Comparison of ENCODE assay signal across 8 mouse cellular contexts in the genomic region with DNA sequence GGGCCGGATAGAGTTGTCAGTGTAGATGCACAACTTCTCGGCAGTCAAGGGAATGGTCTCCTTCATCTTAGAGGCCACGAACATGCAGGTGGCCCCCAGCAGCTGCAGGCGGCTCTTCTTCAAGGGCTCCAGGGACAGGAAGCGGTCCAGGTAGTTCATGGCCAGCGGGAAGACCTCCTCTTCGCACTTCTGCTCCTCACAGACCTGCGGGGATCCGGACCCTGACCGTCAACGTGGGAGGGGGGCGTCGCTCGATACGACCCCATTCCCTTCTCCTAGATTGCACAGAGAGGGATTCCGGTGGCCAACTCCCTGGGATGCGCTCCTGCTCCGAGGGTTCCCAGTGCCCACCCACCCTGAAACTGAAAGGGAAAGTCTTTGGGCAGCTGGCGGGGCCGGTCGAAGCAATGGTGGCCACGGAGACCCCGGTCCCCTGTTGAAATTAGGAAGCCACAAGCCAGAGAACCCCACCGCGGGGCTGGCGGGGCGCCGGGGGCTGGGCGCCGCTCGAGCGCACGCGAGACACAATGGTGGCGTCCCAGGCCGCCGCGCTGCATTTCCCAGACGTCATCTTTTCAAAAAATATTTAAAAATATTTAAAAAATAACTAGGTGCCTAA. TPM values are rescaled to one million over a fixed set of nuclear protein-coding genes. Genes with fewer than 3 reads are reported as not detected.
DNase-seq lines count a peak whose midpoint lies in the region; ATAC-seq and TF ChIP-seq lines count a peak whose summit lies in the region.

No protein-coding gene starts in this region.

- H3K4me1 ChIP-seq in kidney, embryonic 14.5 days (ENCODE audit: control insufficient read depth, insufficient read depth, low read length): peaks cover 25% of the 10 kb centered on the region
- no peaks in the 10 kb centered on the region for H3K4me1 ChIP-seq in liver, embryonic 14.5 days (replicated peaks; ENCODE audit: control insufficient read depth in 2 of 2, insufficient read depth in 2 of 2, low read length in 1 of 2)
- peaks cover 71% of the 10 kb centered on the region for H3K4me1 ChIP-seq in neural tube, embryonic 15.5 days

- H3K9me3 ChIP-seq in kidney, embryonic 14.5 days (ENCODE audit: control insufficient read depth, low read length): no peaks in the 10 kb centered on the region
- H3K9me3 ChIP-seq in liver, embryonic 14.5 days (ENCODE audit: control insufficient read depth, low read length): no peaks in the 10 kb centered on the region
- H3K9me3 ChIP-seq in neural tube, embryonic 15.5 days (replicated peaks): no peaks in the 10 kb centered on the region

- H3K27me3 ChIP-seq in kidney, embryonic 14.5 days (ENCODE audit: control insufficient read depth, insufficient read depth, low read length): no peaks in the 10 kb centered on the region
- H3K27me3 ChIP-seq in liver, embryonic 14.5 days (ENCODE audit: control insufficient read depth, insufficient read depth, low read length): peaks cover 57% of the 10 kb centered on the region
- H3K27me3 ChIP-seq in neural tube, embryonic 15.5 days (replicated peaks): peaks cover 45% of the 10 kb centered on the region

- peak overlapping the region; percentile 57 for H3K4me3 ChIP-seq in kidney, embryonic 14.5 days (ENCODE audit: low read length)
- peak overlapping the region; percentile 46 to 47 for H3K4me3 ChIP-seq in liver, embryonic 14.5 days (ENCODE audit: insufficient read depth in 1 of 2, low read depth in 2 of 2, low read length in 2 of 2)
- peak overlapping the region; percentile 48 for H3K4me3 ChIP-seq in neural tube, embryonic 15.5 days (replicated peaks)

- no peak for TF ChIP-seq EP300 in liver, embryonic 14.5 days (IDR thresholded peaks at IDR 0.05; ENCODE audit: low read depth)

- H3K36me3 ChIP-seq in kidney, embryonic 14.5 days (ENCODE audit: control insufficient read depth, insufficient read depth, low read length): peaks cover 43% of the 10 kb centered on the region
- H3K36me3 ChIP-seq in liver, embryonic 14.5 days (replicated peaks; ENCODE audit: control insufficient read depth, insufficient read depth, low read depth): no peaks in the 10 kb centered on the region
- H3K36me3 ChIP-seq in neural tube, embryonic 15.5 days: no peaks in the 10 kb centered on the region

- intact Hi-C loops in heart, postnatal 14 days (cut with DNase I): loop anchor here (1.0 to 2.0 kb wide), 3 partner anchors 93 to 305 kb away; no protein-coding TSS in a partner anchor

- peak overlapping the region; percentile 94 for H3K27ac ChIP-seq in kidney, embryonic 14.5 days (ENCODE audit: low read depth, low read length)
- H3K27ac ChIP-seq in liver, embryonic 14.5 days: no peak overlapping the region
- no peak overlapping the region for H3K27ac ChIP-seq in neural tube, embryonic 15.5 days (replicated peaks)

- peak overlapping the region; percentile 90 for H3K4me2 ChIP-seq in kidney, embryonic 14.5 days (replicated peaks; ENCODE audit: low read depth, low read length)
- H3K4me2 ChIP-seq in liver, embryonic 14.5 days (ENCODE audit: low read depth): peak overlapping the region; percentile 63
- peak overlapping the region; percentile 100 for H3K4me2 ChIP-seq in neural tube, embryonic 15.5 days

- H3K9ac ChIP-seq in kidney, embryonic 14.5 days (ENCODE audit: low read depth, low read length): peak overlapping the region; percentile 88
- H3K9ac ChIP-seq in liver, embryonic 14.5 days (replicated peaks): peak overlapping the region; percentile 43; the same call in 1 of the 2 replicates
- peak overlapping the region; percentile 37 for H3K9ac ChIP-seq in neural tube, embryonic 15.5 days (replicated peaks)

- DNase-seq in kidney, adult 9 months: no peak
- DNase-seq in embryo, embryonic 11 days: peak; percentile 46
- peak; percentile 35 to 37 for DNase-seq in heart, postnatal 14 days
- no peak for DNase-seq in liver, embryonic 14.5 days (ENCODE audit: low read depth in 3 of 3, low spot score in 3 of 3)
- DNase-seq in spleen, postnatal 10 days (ENCODE audit: low spot score in 2 of 2): no peak
- no peak for DNase-seq in frontal cortex, postnatal 14 days (ENCODE audit: low spot score in 2 of 2)

- ATAC-seq in kidney, embryonic 14.5 days (ENCODE audit: low FRiP score, low TSS enrichment): no peak
- ATAC-seq in liver, embryonic 14.5 days (ENCODE audit: insufficient read depth): no peak
- ATAC-seq in neural tube, embryonic 15.5 days (ENCODE audit: low FRiP score): no peak

- WGBS in kidney, embryonic 14.5 days: under 1% methylated on average over 39 of the region's 39 CpGs
- WGBS in liver, embryonic 14.5 days (ENCODE audit: insufficient replicate concordance): under 1% methylated on average over 39 of the region's 39 CpGs
- WGBS in neural tube, embryonic 15.5 days: under 1% methylated on average over 39 of the region's 39 CpGs

- no peak for TF ChIP-seq CTCF in liver, embryonic 14.5 days (IDR thresholded peaks at IDR 0.05; ENCODE audit: low read depth)

RNA-seq across cellular contexts. Expression of a gene that starts 1.7 kb away (rescaled TPM):
- 231 and 315 TPM in 2 replicates for polyA plus RNA-seq in kidney, embryonic 14.5 days (2014; fragmentation: Nextera tagmentation; extraction: Ambion mirVana)
- total RNA-seq in heart, postnatal 14 days (2021): 10 to 100 TPM; 37.2 to 58.8 TPM
- 14.6 and 16.7 TPM in 2 replicates for polyA plus RNA-seq in liver, embryonic 14.5 days (2012; rRNA removed)
- polyA plus RNA-seq in liver, embryonic 14.5 days (2014; fragmentation: Nextera tagmentation; extraction: Ambion mirVana): 25.4 and 27.7 TPM in 2 replicates
- 19.2 and 27.4 TPM in 2 replicates for polyA plus RNA-seq in neural tube, embryonic 15.5 days (2015; fragmentation: Nextera tagmentation; extraction: Ambion mirVana)

RNA-seq across cellular contexts. Expression of a gene that starts 23.1 kb away (rescaled TPM):
- 19.2 and 20.3 TPM in 2 replicates for polyA plus RNA-seq in kidney, embryonic 14.5 days (2014; fragmentation: Nextera tagmentation; extraction: Ambion mirVana)
- total RNA-seq in heart, postnatal 14 days (2021): 10 to 100 TPM; 14.0 to 14.3 TPM
- 6.9 and 11.7 TPM in 2 replicates for polyA plus RNA-seq in liver, embryonic 14.5 days (2012; rRNA removed)
- polyA plus RNA-seq in liver, embryonic 14.5 days (2014; fragmentation: Nextera tagmentation; extraction: Ambion mirVana): 6.4 and 6.7 TPM in 2 replicates
- 32.6 and 32.8 TPM in 2 replicates for polyA plus RNA-seq in neural tube, embryonic 15.5 days (2015; fragmentation: Nextera tagmentation; extraction: Ambion mirVana)

RNA-seq across cellular contexts. Expression of a gene that starts 41.7 kb away (rescaled TPM):
- polyA plus RNA-seq in kidney, embryonic 14.5 days (2014; fragmentation: Nextera tagmentation; extraction: Ambion mirVana): 2.2 and 2.5 TPM in 2 replicates
- total RNA-seq in heart, postnatal 14 days (2021): not detected
- polyA plus RNA-seq in liver, embryonic 14.5 days (2012; rRNA removed): 0.02 and 0.09 TPM in 2 replicates
- polyA plus RNA-seq in liver, embryonic 14.5 days (2014; fragmentation: Nextera tagmentation; extraction: Ambion mirVana): not detected in 2 replicates
- 5.4 and 7.8 TPM in 2 replicates for polyA plus RNA-seq in neural tube, embryonic 15.5 days (2015; fragmentation: Nextera tagmentation; extraction: Ambion mirVana)

Comparison
In these comparisons a context has a peak if more than half of its experiments do, and no peak if none do; other contexts are left out.
1. H3K9ac ChIP-seq: peak in every context shown above with its lines; median percentile 88 in kidney, embryonic 14.5 days; 43 in liver, embryonic 14.5 days; 37 in neural tube, embryonic 15.5 days.
2. DNase-seq: peak in embryo, embryonic 11 days (single experiment) and heart, postnatal 14 days (2 of 2); none in kidney, adult 9 months (single experiment), liver, embryonic 14.5 days (0 of 3), spleen, postnatal 10 days (0 of 2) and frontal cortex, postnatal 14 days (0 of 2).
3. Peak in every context shown above with its lines, with median percentiles within 50 percentile points of each other: H3K4me2 ChIP-seq and H3K4me3 ChIP-seq.